Mouse (Mus musculus) cerebellum, adult 9-11 months (tissue): Measurements from ENCODE around the gene Bmpr1b.
"Not testable (repeated sequence)": the region's sequence is repeated elsewhere in the genome, so short reads cannot be mapped to it uniquely, and the experiment has no call there.

Experiments
- DNase-seq: peaks from one replicate; pipeline ENCODE4 v3.0.0; 2022

Gene Bmpr1b

GRCm38 (mm10) chr3:142168863-142169521 lies at the start of gene Bmpr1b:
TSS of gene Bmpr1b (minus strand) at chr3:142169425.
- DNase-seq = peak; percentile 5

GRCm38 (mm10) chr3:142212821-142213220 lies 43.6 kb upstream of the Bmpr1b start:
- DNase-seq = no peak

- DNase-seq = no peak
Observed at GRCm38 (mm10) chr3:142212186-142212585, 43.0 kb upstream of the Bmpr1b start.

GRCm38 (mm10) chr3:142209981-142210380 lies 40.8 kb upstream of the Bmpr1b start:
- DNase-seq = no peak

GRCm38 (mm10) chr3:142209057-142209456 lies 39.8 kb upstream of the Bmpr1b start:
- DNase-seq = no peak

- DNase-seq = no peak
Observed at GRCm38 (mm10) chr3:142207488-142207887, 38.3 kb upstream of the Bmpr1b start.

- DNase-seq = no peak
Observed at GRCm38 (mm10) chr3:142206316-142206715, 37.1 kb upstream of the Bmpr1b start.

GRCm38 (mm10) chr3:142196142-142196541 lies 26.9 kb upstream of the Bmpr1b start:
- no peak for DNase-seq

- not testable (repeated sequence) for DNase-seq
Observed at GRCm38 (mm10) chr3:142191627-142192026, 22.4 kb upstream of the Bmpr1b start.

GRCm38 (mm10) chr3:142186551-142186950 lies 17.3 kb upstream of the Bmpr1b start:
- no peak for DNase-seq

- no peak for DNase-seq
Observed at GRCm38 (mm10) chr3:142173996-142174395, 4.8 kb upstream of the Bmpr1b start.

- no peak for DNase-seq
Observed at GRCm38 (mm10) chr3:142168251-142168862, 868 bp downstream of the Bmpr1b start.

- no peak for DNase-seq
Observed at GRCm38 (mm10) chr3:142164981-142165380, 4.2 kb downstream of the Bmpr1b start.

- no peak for DNase-seq
Observed at GRCm38 (mm10) chr3:142163896-142164295, 5.3 kb downstream of the Bmpr1b start.

- DNase-seq = no peak
Observed at GRCm38 (mm10) chr3:142161405-142161804, 7.8 kb downstream of the Bmpr1b start.

- DNase-seq = no peak
Observed at GRCm38 (mm10) chr3:142151980-142152379, 17.2 kb downstream of the Bmpr1b start.

GRCm38 (mm10) chr3:142138796-142139195 lies 30.4 kb downstream of the Bmpr1b start:
- DNase-seq = no peak

- no peak for DNase-seq
Observed at GRCm38 (mm10) chr3:142126379-142126778, 42.8 kb downstream of the Bmpr1b start.

GRCm38 (mm10) chr3:142125556-142125955 lies 43.7 kb downstream of the Bmpr1b start:
- no peak for DNase-seq

- no peak for DNase-seq
Observed at GRCm38 (mm10) chr3:142124255-142124654, 45.0 kb downstream of the Bmpr1b start.

- DNase-seq = no peak
Observed at GRCm38 (mm10) chr3:142122376-142122775, 46.8 kb downstream of the Bmpr1b start.

GRCm38 (mm10) chr3:142120795-142121194 lies 48.4 kb downstream of the Bmpr1b start:
- DNase-seq = no peak

- no peak for DNase-seq
Observed at GRCm38 (mm10) chr3:142114762-142115316, 54.4 kb downstream of the Bmpr1b start.

GRCm38 (mm10) chr3:142114190-142114589 lies 55.0 kb downstream of the Bmpr1b start:
- no peak for DNase-seq
